Mouse (Mus musculus): ENCODE results near the gene Trim9.

DNA sequence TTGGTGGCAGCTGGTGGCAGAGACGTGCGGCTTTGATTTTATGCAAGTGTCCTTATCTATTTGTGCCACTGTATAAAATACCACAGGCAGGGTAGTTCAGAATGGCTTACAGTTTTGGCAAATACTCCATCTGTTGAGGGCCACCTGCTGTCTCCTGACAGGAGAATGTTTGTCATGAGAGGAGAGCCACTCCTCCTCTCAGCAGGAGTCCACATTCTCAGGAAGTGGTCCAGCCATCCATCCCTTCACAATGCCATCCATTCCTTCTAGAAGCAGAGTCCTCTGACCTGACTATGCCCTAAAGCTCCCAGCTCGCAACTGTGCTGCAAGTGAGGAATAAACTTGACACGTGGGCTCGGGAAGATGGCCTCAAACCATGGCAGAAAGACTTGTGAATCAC, 12.2 kb downstream of the Trim9 start:
- TF ChIP-seq CTCF (IDR thresholded peaks at IDR 0.05; ENCODE audit: low read depth, low read length) (no peak), POLR2A (IDR thresholded peaks at IDR 0.05; ENCODE audit: insufficient read depth, low read length) (no peak)
